In genomic region chr7:30232631-30233148, GRCm38 (mm10) we compare ENCODE assay signal across 8 mouse cellular contexts. TPM values are rescaled to one million over a fixed set of nuclear protein-coding genes. Genes with fewer than 3 reads are reported as not detected.
DNase-seq lines count a peak whose midpoint lies in the region; ATAC-seq and TF ChIP-seq lines count a peak whose summit lies in the region.

No protein-coding gene starts in this region.

- peaks cover under 1% of the 10 kb centered on the region; the same call in 1 of the 2 replicates for H3K36me3 ChIP-seq in liver, embryonic 13.5 days
- no peaks in the 10 kb centered on the region for H3K36me3 ChIP-seq in myocyte (ENCODE audit: control insufficient read depth, insufficient read depth)
- H3K36me3 ChIP-seq in testis, adult 2 months (ENCODE audit: control insufficient read depth, insufficient read depth, low read length): no peaks in the 10 kb centered on the region; the same call in 1 of the 2 replicates

- no peaks in the 10 kb centered on the region for H3K9me3 ChIP-seq in liver, embryonic 13.5 days (replicated peaks)

- H3K27ac ChIP-seq in liver, embryonic 13.5 days: peak overlapping the region; percentile 94
- peak overlapping the region; percentile 93 for H3K27ac ChIP-seq in testis, adult 2 months (ENCODE audit: control insufficient read depth, insufficient read depth, low read depth, low read length)

- WGBS in liver, embryonic 13.5 days (ENCODE audit: insufficient replicate concordance): 4% methylated on average over 24 of the region's 24 CpGs

- peak; percentile 68 for DNase-seq in urinary bladder, postnatal 14 days (ENCODE audit: low spot score)
- DNase-seq in urinary bladder, postnatal 10 days (ENCODE audit: low spot score): no peak
- peak; percentile 23 to 65 for DNase-seq in cerebellum, postnatal 4 days (ENCODE audit: low spot score in 2 of 2)
- peak; percentile 23 for DNase-seq in gastrocnemius, postnatal 25 days
- DNase-seq in kidney, adult 18-20 months: peak; percentile 63
- peak; percentile 54 for DNase-seq in liver, embryonic 13.5 days

- TF ChIP-seq POLR2A in myocyte (IDR thresholded peaks at IDR 0.05; ENCODE audit: insufficient read length, low read depth): no peak
- TF ChIP-seq POLR2A in testis, adult 2 months (IDR thresholded peaks at IDR 0.05; ENCODE audit: control insufficient read depth, low read depth, low read length): no peak; the same call in 1 of the 2 replicates

- peak overlapping the region; percentile 84 for H3K4me2 ChIP-seq in liver, embryonic 13.5 days
- peak overlapping the region; percentile 74 for H3K4me2 ChIP-seq in myocyte (ENCODE audit: low read depth)

- H3K4me1 ChIP-seq in liver, embryonic 13.5 days (replicated peaks): peaks cover 23% of the 10 kb centered on the region
- peaks cover 14% of the 10 kb centered on the region for H3K4me1 ChIP-seq in testis, adult 2 months (ENCODE audit: control insufficient read depth, insufficient read depth, low read length)

- H3ac ChIP-seq in myocyte (ENCODE audit: control insufficient read depth, insufficient read length): peak overlapping the region; percentile 63

- peak overlapping the region; percentile 81 for H3K4me3 ChIP-seq in liver, embryonic 13.5 days (replicated peaks)
- peak overlapping the region; percentile 97 for H3K4me3 ChIP-seq in myocyte
- H3K4me3 ChIP-seq in testis, adult 2 months (ENCODE audit: control insufficient read depth, low read depth, low read length): peak overlapping the region; percentile 97

- peak overlapping the region; percentile 86 for H3K9ac ChIP-seq in liver, embryonic 13.5 days

- no peaks in the 10 kb centered on the region for H3K27me3 ChIP-seq in liver, embryonic 13.5 days
- no peaks in the 10 kb centered on the region for H3K27me3 ChIP-seq in myocyte (ENCODE audit: control insufficient read depth, insufficient read depth, insufficient read length)
- no peaks in the 10 kb centered on the region for H3K27me3 ChIP-seq in testis, adult 2 months (ENCODE audit: control insufficient read depth, insufficient read depth, low read length)

- peak; percentile 36; the same call in 1 of the 2 replicates for TF ChIP-seq CTCF in testis, adult 2 months (IDR thresholded peaks at IDR 0.05; ENCODE audit: control insufficient read depth, insufficient read depth, insufficient replicate concordance, low read depth, low read length)

- peaks cover 8% of the 10 kb centered on the region for H3K79me2 ChIP-seq in myocyte (ENCODE audit: control insufficient read depth, insufficient read depth)

- peak; percentile 32 for ATAC-seq in liver, embryonic 13.5 days (ENCODE audit: low read depth)

TF ChIP-seq in myocyte, 11 proteins besides CTCF, POLR2A, EP300 and RAD21:
- TF ChIP-seq MYOD1 (IDR thresholded peaks at IDR 0.05; ENCODE audit: control insufficient read depth in 1 of 3, insufficient read length in 2 of 3, low read depth in 2 of 3) (peak in 2 of 3 experiments; percentile 37 to 46), E2F4 (IDR thresholded peaks at IDR 0.05; ENCODE audit: insufficient read depth) (no peak), USF1 (IDR thresholded peaks at IDR 0.05; ENCODE audit: low read depth) (no peak), MYOG (IDR thresholded peaks at IDR 0.05; ENCODE audit: control insufficient read depth in 1 of 3, insufficient read depth in 1 of 3, insufficient read length in 2 of 3, low read depth in 2 of 3) (peak in 2 of 3 experiments; percentile 2 to 56)
TF ChIP-seq in myocyte: peak in this region for 2.

RNA-seq across cellular contexts. Expression of gene Tbcb, which starts 0.6 kb away (rescaled TPM):
- total RNA-seq in gastrocnemius, postnatal 25 days (2021): 10 to 100 TPM; 25.0 to 25.9 TPM
- polyA plus RNA-seq in liver, embryonic 13.5 days (2015; fragmentation: Nextera tagmentation; extraction: Ambion mirVana): 62.1 and 63.7 TPM in 2 replicates
- 147 TPM for polyA plus RNA-seq in myocyte (2012; fragmentation: generic; extraction: Trizol)
- 65.7 and 66.2 TPM in 2 replicates for polyA plus RNA-seq in testis, adult 2 months (2012; rRNA removed)

RNA-seq across cellular contexts. Expression of gene Polr2i, which starts 0.9 kb away (rescaled TPM):
- 10 to 100 TPM; 50.8 to 58.9 TPM for total RNA-seq in gastrocnemius, postnatal 25 days (2021)
- polyA plus RNA-seq in liver, embryonic 13.5 days (2015; fragmentation: Nextera tagmentation; extraction: Ambion mirVana): 67.1 and 70.0 TPM in 2 replicates
- 174 TPM for polyA plus RNA-seq in myocyte (2012; fragmentation: generic; extraction: Trizol)
- polyA plus RNA-seq in testis, adult 2 months (2012; rRNA removed): 242 and 257 TPM in 2 replicates

RNA-seq across cellular contexts. Expression of gene Ovol3, which starts 2.8 kb away (rescaled TPM):
- not detected for total RNA-seq in gastrocnemius, postnatal 25 days (2021)
- polyA plus RNA-seq in liver, embryonic 13.5 days (2015; fragmentation: Nextera tagmentation; extraction: Ambion mirVana): not detected in 2 replicates
- polyA plus RNA-seq in myocyte (2012; fragmentation: generic; extraction: Trizol): not detected
- polyA plus RNA-seq in testis, adult 2 months (2012; rRNA removed): 0.63 and 0.89 TPM in 2 replicates

RNA-seq across cellular contexts. Expression of gene Capns1, which starts 34.1 kb away (rescaled TPM):
- 100 to 1,000 TPM; 201 to 255 TPM for total RNA-seq in gastrocnemius, postnatal 25 days (2021)
- 39.0 and 40.8 TPM in 2 replicates for polyA plus RNA-seq in liver, embryonic 13.5 days (2015; fragmentation: Nextera tagmentation; extraction: Ambion mirVana)
- polyA plus RNA-seq in myocyte (2012; fragmentation: generic; extraction: Trizol): 622 TPM
- 562 and 592 TPM in 2 replicates for polyA plus RNA-seq in testis, adult 2 months (2012; rRNA removed)

RNA-seq across cellular contexts. Expression of gene Thap8, which starts 47.2 kb away (rescaled TPM):
- total RNA-seq in gastrocnemius, postnatal 25 days (2021): under 1 TPM in 1 of 2 experiments, not detected in 1; 0.20 TPM
- polyA plus RNA-seq in liver, embryonic 13.5 days (2015; fragmentation: Nextera tagmentation; extraction: Ambion mirVana): 0.13 TPM in 1 of 2 replicates, not detected in the other
- polyA plus RNA-seq in myocyte (2012; fragmentation: generic; extraction: Trizol): 0.02 TPM
- polyA plus RNA-seq in testis, adult 2 months (2012; rRNA removed): 1.8 and 2.3 TPM in 2 replicates
